Mouse (Mus musculus): ENCODE measurements around the gene Prss16.

Prss16 gene

DNA sequence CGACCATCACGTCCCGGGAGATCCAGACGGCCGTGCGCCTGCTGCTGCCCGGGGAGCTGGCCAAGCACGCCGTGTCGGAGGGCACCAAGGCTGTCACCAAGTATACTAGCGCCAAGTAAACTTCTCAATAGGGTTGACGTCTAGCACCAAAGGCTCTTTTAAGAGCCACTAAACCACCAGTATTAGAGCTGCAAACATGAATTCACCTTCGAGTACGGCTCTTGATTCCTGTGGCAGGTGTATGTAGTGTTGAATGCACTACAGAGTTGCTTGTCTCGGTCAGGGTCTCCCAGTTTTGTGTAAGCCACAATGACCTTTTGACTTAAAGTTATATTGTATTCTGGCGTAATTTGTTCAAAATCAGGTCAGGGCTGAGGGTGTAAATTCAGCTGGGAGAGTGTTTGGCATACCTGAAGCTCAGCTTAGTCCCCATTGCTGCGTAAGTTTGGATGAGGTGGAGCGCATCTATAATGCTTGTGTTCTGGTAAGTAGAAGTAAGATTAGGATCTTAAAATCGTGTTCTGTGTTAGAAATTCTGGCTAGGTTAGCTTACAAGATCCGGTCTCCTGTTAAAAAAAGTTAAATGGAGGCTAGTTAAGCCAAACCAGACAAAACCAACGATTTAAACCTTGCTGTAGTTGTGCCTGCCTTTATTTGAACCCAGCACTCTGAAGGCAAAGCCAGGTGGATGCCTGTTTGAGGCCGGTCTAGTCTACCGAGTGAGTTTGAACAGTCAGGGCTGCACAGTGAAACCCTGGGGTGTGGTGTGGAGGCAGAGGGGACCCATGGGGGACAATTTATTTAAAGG is 26.8 kb upstream of the Prss16 start:
- DNase-seq (ENCODE audit: low spot score in 2 of 2), result no peak

GRCm38 (mm10) chr13:22035267-22036148 is 26.0 kb upstream of the Prss16 start, which contains the start of the genes Hist1h2ah and Hist1h2bk:
Hist1h2ah (minus strand) TSS chr13:22035568.
Hist1h2bk (plus strand) TSS chr13:22035870.
- peak; percentile 75 to 81 for DNase-seq (ENCODE audit: low spot score in 2 of 2)

- DNase-seq (ENCODE audit: low spot score in 2 of 2), result no peak
These were observed 25.1 kb upstream of the Prss16 start for GRCm38 (mm10) chr13:22034443-22035266.

DNA sequence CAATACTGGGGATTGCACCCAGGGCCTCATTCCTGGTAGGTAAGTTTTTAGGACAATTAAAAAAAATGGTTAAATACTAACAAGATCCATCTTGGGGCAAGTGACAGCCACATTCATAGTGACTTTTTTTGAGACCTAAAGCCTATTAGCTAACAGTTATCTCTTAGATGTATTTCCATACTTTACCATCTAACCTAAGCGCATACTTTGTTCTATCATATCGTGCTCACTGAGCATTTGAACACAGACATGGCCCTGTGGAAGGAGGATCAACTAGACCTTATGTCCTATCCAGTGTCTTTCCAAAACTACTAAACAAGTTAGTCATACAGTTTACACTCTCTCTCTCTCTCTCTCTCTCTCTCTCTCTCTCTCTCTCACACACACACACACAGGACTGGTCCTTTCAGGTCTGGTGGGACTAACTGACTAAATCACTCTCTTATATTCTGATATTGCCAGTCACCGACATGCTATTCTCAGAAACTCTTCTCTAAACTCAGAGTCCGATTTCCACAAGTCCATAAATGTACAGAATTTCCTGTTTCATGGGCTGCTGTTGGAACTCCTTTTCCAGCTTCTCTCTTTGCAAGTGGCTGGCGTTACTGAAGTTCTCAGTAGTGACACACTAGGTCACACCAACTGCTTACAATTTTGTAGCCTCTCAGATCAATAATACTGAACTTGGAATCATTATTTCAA is 24.4 kb upstream of the Prss16 start:
- no peak for DNase-seq (ENCODE audit: low spot score in 2 of 2)

DNA sequence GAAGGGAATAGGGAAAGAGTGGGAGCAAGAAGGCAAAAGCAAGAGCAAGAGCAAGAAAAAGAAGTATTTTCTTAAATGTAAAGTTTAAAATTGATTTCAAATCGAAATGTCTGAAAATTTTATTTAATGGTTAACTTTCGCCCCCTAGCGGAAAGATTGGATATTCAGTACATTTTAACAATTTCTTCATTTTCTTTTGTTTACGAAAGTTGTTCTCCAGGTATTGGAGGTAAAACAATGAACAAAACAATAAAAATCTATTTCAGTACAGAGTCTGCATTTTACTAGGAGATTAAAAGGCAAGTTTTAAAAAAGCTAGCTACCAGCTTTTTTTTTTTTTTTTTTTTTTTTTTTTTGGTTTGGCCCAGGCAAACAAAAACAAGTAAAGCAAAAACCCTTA is 21.0 kb upstream of the Prss16 start:
- no peak for DNase-seq (ENCODE audit: low spot score in 2 of 2)

DNA sequence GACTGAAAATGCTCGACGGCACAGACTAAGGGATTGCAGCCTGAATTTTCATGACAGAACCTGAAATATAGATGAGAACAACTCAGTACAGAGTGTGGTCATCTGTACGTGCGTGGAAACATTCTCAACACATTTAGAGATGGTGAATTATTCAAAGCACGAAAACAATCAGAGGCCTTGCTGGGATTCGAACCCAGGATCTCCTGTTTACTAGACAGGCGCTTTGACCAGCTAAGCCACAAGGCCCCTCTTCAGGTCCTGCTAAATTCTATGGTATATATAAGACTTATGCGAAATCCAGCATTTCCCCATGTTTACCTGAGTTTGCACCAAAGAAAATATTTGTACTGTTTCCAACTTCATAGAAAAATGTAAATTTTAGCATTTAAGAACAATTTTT is 20.4 kb upstream of the Prss16 start:
- no peak for DNase-seq (ENCODE audit: low spot score in 2 of 2)

- peak; percentile 90 to 95 for DNase-seq (ENCODE audit: low spot score in 2 of 2)
These were observed 19.3 kb upstream of the Prss16 start for GRCm38 (mm10) chr13:22028673-22029460.

DNA sequence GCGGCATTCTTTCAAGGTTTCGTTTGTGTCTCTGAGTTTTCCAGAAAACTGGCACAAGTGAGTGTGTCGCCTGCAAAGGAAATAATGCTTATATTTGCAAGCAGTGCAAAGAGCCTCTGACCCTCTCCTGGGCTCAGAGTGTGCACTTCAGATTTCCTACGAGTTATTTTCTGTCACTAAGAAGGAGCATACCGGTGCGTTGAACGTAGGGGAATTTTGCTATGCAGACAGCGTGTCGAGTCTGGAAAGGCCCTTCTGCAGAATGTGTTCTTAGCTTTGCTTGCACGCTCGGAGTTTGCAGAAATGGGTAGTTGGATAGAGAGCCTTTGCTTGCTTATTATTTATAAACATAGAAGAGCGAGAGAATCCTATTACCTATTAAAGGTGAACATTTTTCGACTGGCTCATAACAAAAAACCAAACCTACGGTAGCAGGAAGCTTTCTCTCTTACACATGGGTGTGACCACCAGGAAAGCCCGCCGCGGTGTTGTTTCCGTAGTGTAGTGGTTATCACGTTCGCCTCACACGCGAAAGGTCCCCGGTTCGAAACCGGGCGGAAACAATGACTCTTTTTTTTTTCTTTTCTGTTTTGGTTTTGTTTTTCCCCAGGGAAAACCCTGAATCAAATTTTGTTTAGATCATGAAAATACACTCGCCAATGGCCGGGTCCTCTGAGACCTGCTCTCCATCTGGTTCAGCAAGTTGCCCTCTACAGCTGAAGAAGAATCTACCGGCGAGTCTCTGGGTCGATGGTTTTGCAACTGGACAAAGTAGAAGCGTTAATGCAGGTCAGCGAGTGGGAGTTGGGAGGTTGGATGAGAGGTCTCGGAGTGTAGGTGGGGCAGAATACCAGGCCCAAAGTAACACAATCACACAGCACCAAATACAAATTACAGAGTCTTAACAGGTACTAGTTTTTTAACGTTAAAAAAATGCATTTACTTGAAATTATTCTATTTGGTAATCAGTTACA is 16.8 kb upstream of the Prss16 start:
- DNase-seq (ENCODE audit: low spot score in 2 of 2), result peak; percentile 79 to 83

- peak; percentile 62 to 74 for DNase-seq (ENCODE audit: low spot score in 2 of 2)
These were observed 12.7 kb upstream of the Prss16 start for GRCm38 (mm10) chr13:22022241-22022640.

GRCm38 (mm10) chr13:22021581-22021980 is 12.0 kb upstream of the Prss16 start:
- no peak for DNase-seq (ENCODE audit: low spot score in 2 of 2)

GRCm38 (mm10) chr13:22020901-22021339 is 11.4 kb upstream of the Prss16 start:
- peak; percentile 52 to 63 for DNase-seq (ENCODE audit: low spot score in 2 of 2)

GRCm38 (mm10) chr13:22019934-22020835 is 10.6 kb upstream of the Prss16 start:
- DNase-seq (ENCODE audit: low spot score in 2 of 2), result peak in 1 of 2 experiments; percentile 32

DNA sequence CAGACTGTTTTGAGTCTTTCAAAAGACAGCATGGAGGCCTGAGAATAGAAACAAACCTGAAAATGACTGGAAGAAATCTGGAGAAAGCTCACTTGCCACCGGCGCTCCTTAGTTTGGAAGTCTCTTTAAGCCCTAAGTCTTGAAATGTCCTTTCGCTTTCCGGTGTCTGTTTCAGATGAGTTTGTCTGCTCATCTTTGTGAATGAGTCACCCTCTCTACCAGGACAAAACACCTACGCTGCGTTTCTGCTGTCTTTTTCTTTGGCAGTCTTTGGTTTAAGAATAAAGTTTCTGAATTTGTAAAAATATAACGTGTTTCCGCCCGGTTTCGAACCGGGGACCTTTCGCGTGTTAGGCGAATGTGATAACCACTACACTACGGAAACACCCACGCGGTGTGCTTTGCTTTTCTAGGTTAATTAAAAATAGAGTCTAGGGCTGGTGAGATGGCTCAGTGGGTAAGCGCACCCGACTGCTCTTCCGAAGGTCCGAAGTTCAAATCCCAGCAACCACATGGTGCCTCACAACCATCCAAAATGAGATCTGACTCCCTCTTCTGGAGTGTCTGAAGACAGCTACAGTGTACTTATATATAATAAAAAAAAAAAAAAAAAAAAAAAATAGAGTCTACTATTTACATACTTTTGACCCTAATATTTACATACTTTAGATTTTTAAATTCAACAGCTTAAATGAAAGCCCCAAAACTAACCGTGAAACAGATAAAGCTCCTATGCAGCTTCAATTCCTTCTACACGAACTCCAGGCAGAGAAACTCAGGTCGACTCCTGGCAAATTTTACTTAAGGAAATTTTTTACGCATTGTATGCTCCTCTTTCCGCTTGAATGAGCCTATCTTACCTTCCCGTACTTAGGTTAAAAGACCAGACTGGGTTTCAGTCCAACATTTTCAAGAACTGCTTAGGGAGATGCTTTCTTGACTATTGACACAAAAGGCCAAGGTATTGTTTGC is 6.2 kb upstream of the Prss16 start:
- DNase-seq (ENCODE audit: low spot score in 2 of 2), result peak in 1 of 2 experiments; percentile 51

GRCm38 (mm10) chr13:22014411-22014845 is 4.9 kb upstream of the Prss16 start:
- DNase-seq (ENCODE audit: low spot score in 2 of 2), result no peak

GRCm38 (mm10) chr13:22013716-22014115 is 4.2 kb upstream of the Prss16 start:
- DNase-seq (ENCODE audit: low spot score in 2 of 2), result no peak

- no peak for DNase-seq (ENCODE audit: low spot score in 2 of 2)
These were observed 835 bp downstream of the Prss16 start for GRCm38 (mm10) chr13:22008707-22009106.

DNA sequence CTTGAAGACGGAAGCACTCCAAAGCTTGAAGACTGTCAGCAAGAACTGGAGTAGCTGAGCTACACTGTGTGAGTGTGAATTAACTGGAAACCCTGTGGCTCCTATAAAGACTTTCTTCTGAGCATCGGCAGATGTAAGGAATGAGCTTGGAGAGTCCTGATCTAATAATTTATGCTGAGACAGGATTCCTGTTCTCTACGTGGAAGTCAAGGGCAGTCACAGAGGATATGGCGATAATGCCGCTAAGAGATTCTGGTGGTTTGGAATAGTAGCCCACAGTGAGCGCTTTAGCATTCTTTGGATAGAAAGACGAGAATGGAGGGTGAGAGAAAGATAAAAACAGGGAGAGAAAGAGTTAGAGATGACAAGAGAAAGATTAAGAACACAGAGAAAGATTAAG is 1.7 kb downstream of the Prss16 start:
- DNase-seq (ENCODE audit: low spot score in 2 of 2), result no peak
